ENCODE assay signal across 29 mouse cellular contexts in the genomic region with DNA sequence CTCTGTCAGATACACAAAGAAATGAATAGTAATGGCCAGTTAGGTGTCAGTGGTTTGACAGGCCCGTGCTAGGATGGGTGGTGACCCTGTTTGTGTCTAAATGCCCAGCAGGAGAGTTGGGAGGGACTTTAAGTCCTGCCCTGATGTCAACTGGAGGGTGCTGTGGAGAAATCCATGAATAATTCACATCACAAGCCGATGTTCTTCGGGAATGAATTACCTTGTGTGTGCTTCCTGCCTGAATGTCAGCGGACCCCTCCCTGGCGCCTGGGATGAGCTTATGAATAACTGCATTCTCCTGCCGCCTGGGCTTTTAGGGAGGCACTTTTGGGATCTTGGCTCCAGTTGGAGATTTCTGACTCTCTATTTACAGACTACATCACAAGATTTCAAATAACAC. TPM values are rescaled to one million over a fixed set of nuclear protein-coding genes. Genes with fewer than 3 reads are reported as not detected.
DNase-seq lines count a peak whose midpoint lies in the region; ATAC-seq and TF ChIP-seq lines count a peak whose summit lies in the region.
"Had no signal": no experiment of that assay in that cellular context is flagged by ENCODE, and none has a peak within 500 bp of the region (broad histone marks: within the 10 kb centered on the region; RNA-seq: fewer than 3 reads in every experiment).

No protein-coding gene starts in this region.

- H3K9me3 ChIP-seq in hindbrain, embryonic 14.5 days (ENCODE audit: control insufficient read depth, low read length): no peaks in the 10 kb centered on the region
- H3K9me3 ChIP-seq in hindbrain, embryonic 10.5 days: no peaks in the 10 kb centered on the region
- H3K9me3 ChIP-seq: embryonic facial prominence, embryonic 13.5 days; hindbrain, embryonic 15.5 days; intestine, embryonic 15.5 days; liver, embryonic 15.5 days; midbrain, embryonic 12.5 days had no signal

- no peaks in the 10 kb centered on the region; the same call in 1 of the 2 replicates for H3K4me1 ChIP-seq in hindbrain, embryonic 14.5 days (replicated peaks; ENCODE audit: control insufficient read depth, insufficient read depth, low read length)
- H3K4me1 ChIP-seq in hindbrain, embryonic 10.5 days (replicated peaks): peaks cover 7% of the 10 kb centered on the region; the same call in 1 of the 2 replicates
- peaks cover 2% of the 10 kb centered on the region; the same call in 1 of the 2 replicates for H3K4me1 ChIP-seq in bone marrow, adult 2 months (ENCODE audit: control insufficient read depth, insufficient read depth, low read length)
- H3K4me1 ChIP-seq: embryonic facial prominence, embryonic 13.5 days; heart, embryonic 13.5 days; limb, embryonic 12.5 days; liver, embryonic 15.5 days; midbrain, embryonic 12.5 days had no signal

- no peak for TF ChIP-seq POLR2A in bone marrow, adult 2 months (IDR thresholded peaks at IDR 0.05; ENCODE audit: borderline replicate concordance, control insufficient read depth, low read depth, low read length)

- no peak overlapping the region for H3K4me2 ChIP-seq in hindbrain, embryonic 14.5 days (replicated peaks)
- H3K4me2 ChIP-seq: embryonic facial prominence, embryonic 13.5 days; heart, embryonic 13.5 days; hindbrain, embryonic 15.5 days; intestine, embryonic 15.5 days; limb, embryonic 12.5 days; liver, embryonic 15.5 days; lung, embryonic 14.5 days; midbrain, embryonic 12.5 days had no signal

- TF ChIP-seq CTCF in bone marrow, adult 2 months (IDR thresholded peaks at IDR 0.05; ENCODE audit: control insufficient read depth, insufficient read depth, low read length): no peak

- DNase-seq in hindbrain, embryonic 14.5 days (ENCODE audit: low spot score): peak; percentile 30
- DNase-seq in hindbrain, embryonic 10.5 days (ENCODE audit: low spot score): no peak
- peak; percentile 49 to 53 for DNase-seq in right cerebral cortex, postnatal 10 days (ENCODE audit: low spot score in 2 of 2)
- no peak for DNase-seq in right cerebral cortex, postnatal 25 days
- no peak for DNase-seq in lung, postnatal 25 days (ENCODE audit: low spot score)
- no peak for DNase-seq in lung, postnatal 14 days
- DNase-seq: adrenal gland, postnatal 14 days; B cell, adult 2 months; cerebellum, adult 8-10 months; cerebellum, postnatal 25 days; gastrocnemius, adult 2 months; gastrocnemius, postnatal 36 days; heart, postnatal 14 days; kidney, adult 2 months; kidney, postnatal 36 days; lung, embryonic 14.5 days; lung, postnatal 36 days had no signal

- H3K36me3 ChIP-seq in hindbrain, embryonic 14.5 days (replicated peaks; ENCODE audit: control insufficient read depth, insufficient read depth): no peaks in the 10 kb centered on the region
- no peaks in the 10 kb centered on the region for H3K36me3 ChIP-seq in hindbrain, embryonic 10.5 days
- H3K36me3 ChIP-seq: embryonic facial prominence, embryonic 13.5 days; heart, embryonic 13.5 days; hindbrain, embryonic 15.5 days; intestine, embryonic 15.5 days; limb, embryonic 12.5 days; liver, embryonic 15.5 days; midbrain, embryonic 12.5 days had no signal

- H3K27me3 ChIP-seq in hindbrain, embryonic 14.5 days (ENCODE audit: control insufficient read depth, insufficient read depth, low read length): no peaks in the 10 kb centered on the region
- no peaks in the 10 kb centered on the region for H3K27me3 ChIP-seq in hindbrain, embryonic 10.5 days (ENCODE audit: insufficient read depth, poor library complexity, severe bottlenecking)
- H3K27me3 ChIP-seq: embryonic facial prominence, embryonic 13.5 days; heart, embryonic 13.5 days; hindbrain, embryonic 15.5 days; intestine, embryonic 15.5 days; limb, embryonic 12.5 days; liver, embryonic 15.5 days; midbrain, embryonic 12.5 days had no signal

- no peak for ATAC-seq in hindbrain, embryonic 14.5 days (ENCODE audit: low FRiP score)
- ATAC-seq: forebrain, embryonic 16.5 days; intestine, embryonic 15.5 days had no signal

- 18% methylated on average over 6 of the region's 6 CpGs for WGBS in hindbrain, embryonic 14.5 days
- WGBS in hindbrain, embryonic 10.5 days: 42% methylated on average over 6 of the region's 6 CpGs
- WGBS in bone marrow, adult 2 months: 71% methylated on average over 6 of the region's 6 CpGs

- H3K4me3 ChIP-seq in hindbrain, embryonic 14.5 days (replicated peaks; ENCODE audit: low read length): no peak overlapping the region
- no peak overlapping the region for H3K4me3 ChIP-seq in hindbrain, embryonic 10.5 days
- H3K4me3 ChIP-seq in bone marrow, adult 2 months (replicated peaks; ENCODE audit: control insufficient read depth, low read depth, low read length): no peak overlapping the region
- H3K4me3 ChIP-seq: embryonic facial prominence, embryonic 13.5 days; erythroblast, embryonic 14.5 days; gastrocnemius, adult 2 months; heart, embryonic 13.5 days; hindbrain, embryonic 15.5 days; intestine, embryonic 15.5 days; layer of hippocampus, adult 2 months; left cerebral cortex, adult 2 months; limb, embryonic 12.5 days; liver, embryonic 15.5 days; midbrain, embryonic 12.5 days had no signal

- no peak overlapping the region for H3K9ac ChIP-seq in hindbrain, embryonic 14.5 days
- H3K9ac ChIP-seq: embryonic facial prominence, embryonic 13.5 days; heart, embryonic 13.5 days; hindbrain, embryonic 15.5 days; intestine, embryonic 15.5 days; limb, embryonic 12.5 days; liver, embryonic 15.5 days; lung, embryonic 14.5 days; midbrain, embryonic 12.5 days had no signal

- H3K27ac ChIP-seq in hindbrain, embryonic 14.5 days: no peak overlapping the region
- H3K27ac ChIP-seq in hindbrain, embryonic 10.5 days: no peak overlapping the region
- H3K27ac ChIP-seq in bone marrow, adult 2 months (ENCODE audit: control insufficient read depth, insufficient read depth, low read depth, low read length, poor library complexity): peak overlapping the region; percentile 26; the same call in 1 of the 2 replicates
- H3K27ac ChIP-seq: embryonic facial prominence, embryonic 13.5 days; gastrocnemius, adult 2 months; heart, embryonic 13.5 days; hindbrain, embryonic 15.5 days; layer of hippocampus, adult 2 months; left cerebral cortex, adult 2 months; limb, embryonic 12.5 days; liver, embryonic 15.5 days; midbrain, embryonic 12.5 days had no signal

RNA-seq across cellular contexts. Expression of gene Mgat4a, which starts 24.6 kb away (rescaled TPM):
- polyA plus RNA-seq in hindbrain, embryonic 14.5 days (2014; fragmentation: Nextera tagmentation; extraction: Ambion mirVana): 11.0 and 13.1 TPM in 2 replicates
- 1.2 and 2.5 TPM in 2 replicates for polyA plus RNA-seq in hindbrain, embryonic 10.5 days (2016; fragmentation: Nextera tagmentation; extraction: Ambion mirVana)
- 2.5 and 4.5 TPM in 2 replicates for polyA plus RNA-seq in bone marrow, adult 2 months (2011; ENCODE audit: insufficient read depth, insufficient read length, low replicate concordance, missing spikeins)

Comparison
In these comparisons a context has a peak if more than half of its experiments do, and no peak if none do; other contexts are left out.
1. DNase-seq: peak in hindbrain, embryonic 14.5 days (single experiment) and right cerebral cortex, postnatal 10 days (2 of 2); none in hindbrain, embryonic 10.5 days (single experiment), right cerebral cortex, postnatal 25 days (single experiment), lung, postnatal 25 days (single experiment) and lung, postnatal 14 days (single experiment).